Mouse (Mus musculus) embryonic fibroblast, embryonic 13.5 days (primary cell): ENCODE data around the gene Golga5. TPM values are rescaled to one million over a fixed set of nuclear protein-coding genes. Genes with fewer than 3 reads are reported as not detected.
A peak's percentile ranks its signal among the peaks of the same experiment; 100 is the strongest.

Experiments used
- H3K27ac ChIP-seq: 2 replicates; pipeline ENCODE4 v1.5.1; 2012; ENCODE audit warnings: low read length, control low read depth, inconsistent platforms; ENCODE audit not compliant: insufficient read depth
- H3K4me1 ChIP-seq: 2 replicates; pipeline ENCODE4 v1.6.1; 2011; ENCODE audit warnings: low read length; ENCODE audit not compliant: control insufficient read depth, insufficient read depth
- H3K4me3 ChIP-seq: 2 replicates; pipeline ENCODE4 v1.5.1; 2011; ENCODE audit warnings: mild to moderate bottlenecking, control low read depth, low read length; ENCODE audit not compliant: insufficient read depth
- CTCF ChIP-seq: IDR thresholded peaks from 2 replicates; pipeline ENCODE4 v1.5.1; 2011; ENCODE audit warnings: mild to moderate bottlenecking, control low read depth, low read length, moderate library complexity, borderline replicate concordance; ENCODE audit not compliant: insufficient read depth
- POLR2A ChIP-seq: IDR thresholded peaks from 2 replicates; pipeline ENCODE4 v1.6.1; 2011; ENCODE audit warnings: low read depth, mild to moderate bottlenecking, control low read depth, low read length, moderate library complexity
- polyA plus RNA-seq: library from polyadenylated mRNA; stranded (reverse); fragments of >200 nt; gene quantifications from 2 replicates; pipeline ENCODE4 v1.2.4, GENCODE M21; 2011; ENCODE audit warnings: low read depth; ENCODE audit not compliant: missing spikeins, insufficient read length

Golga5 gene
- polyA plus RNA-seq, 1 experiment, result 40.6 TPM

DNA sequence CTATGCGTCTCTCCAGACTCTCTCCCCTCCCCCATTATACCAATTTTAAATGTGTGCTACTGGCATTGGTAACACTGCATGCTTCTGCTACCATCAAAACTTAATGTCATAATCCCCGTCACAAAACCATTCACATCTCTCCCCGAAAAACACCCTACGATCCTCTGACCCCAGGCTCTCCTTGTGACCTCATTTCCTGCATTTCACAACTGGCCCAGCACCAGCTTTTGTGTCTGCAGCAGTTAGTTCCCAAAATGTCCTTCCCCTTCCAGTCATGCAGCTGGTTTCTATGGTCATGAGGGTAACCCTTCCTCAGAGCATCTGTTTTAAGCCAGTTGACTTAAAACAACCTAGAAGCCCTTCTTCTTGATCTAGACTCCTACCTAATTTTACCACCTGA, 23.5 kb upstream of the Golga5 start:
- Histone ChIP-seq H3K4me1 (no peaks in the 10 kb centered on the region), H3K4me3 (no peak overlapping the region), H3K27ac (no peak overlapping the region)
- no peak for TF ChIP-seq POLR2A
- no peak for TF ChIP-seq CTCF

DNA sequence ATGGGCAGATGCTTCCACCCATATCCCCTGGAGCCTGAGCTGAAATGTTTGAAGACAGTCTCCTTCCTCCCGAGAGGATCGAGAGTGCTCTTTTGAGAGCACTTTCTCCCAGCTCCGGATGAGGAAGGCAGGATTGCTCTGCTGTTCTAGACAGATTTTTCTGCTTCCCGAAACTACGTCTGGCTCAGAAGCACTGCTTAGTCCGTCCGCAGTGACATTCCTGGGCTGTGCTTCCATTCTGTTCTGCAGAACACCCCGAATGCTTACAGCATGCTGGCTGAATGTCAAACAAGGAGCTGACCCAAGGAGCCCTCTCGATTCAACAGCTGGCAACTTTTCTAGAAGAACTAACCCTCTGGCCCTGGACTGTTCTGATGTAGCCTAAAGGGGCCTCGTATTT, 18.5 kb upstream of the Golga5 start:
- no peaks in the 10 kb centered on the region for H3K4me1 ChIP-seq
- H3K4me3 ChIP-seq, result no peak overlapping the region
- no peak for TF ChIP-seq CTCF
- no peak for TF ChIP-seq POLR2A
- H3K27ac ChIP-seq, result no peak overlapping the region

DNA sequence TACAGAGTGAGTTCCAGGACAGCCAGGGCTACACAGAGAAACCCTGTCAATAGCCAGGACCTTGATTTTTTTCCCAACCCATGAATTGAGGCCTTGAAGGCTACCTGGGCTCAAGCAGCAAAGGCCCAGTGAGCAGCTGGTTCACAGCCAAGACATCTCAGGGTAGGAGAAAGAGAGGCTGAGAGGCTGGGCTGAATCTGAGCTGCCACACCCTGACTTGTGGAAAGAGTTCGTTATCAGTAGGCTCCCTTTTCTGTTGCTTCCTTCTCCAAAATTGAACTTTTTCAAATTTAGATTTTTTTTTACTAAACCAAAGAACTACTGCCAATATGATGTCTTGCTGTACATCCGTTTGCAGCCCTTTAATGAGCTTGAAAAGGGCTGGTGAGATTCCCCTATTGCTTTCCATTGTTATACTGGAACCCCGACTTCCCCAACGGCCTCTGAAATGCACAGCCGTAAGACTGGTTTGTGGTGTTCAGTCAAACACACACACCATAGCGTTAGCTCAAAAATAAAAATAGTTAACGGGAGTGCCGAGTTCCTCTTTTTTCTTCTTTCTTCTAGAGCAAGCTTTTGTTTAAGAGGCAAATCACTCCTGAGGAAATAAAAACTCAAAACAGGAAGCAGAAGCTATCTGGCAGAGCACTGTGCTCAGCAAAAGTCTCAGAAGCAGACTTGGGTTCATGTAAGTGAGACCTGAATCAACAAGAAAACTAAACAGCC, 17.6 kb upstream of the Golga5 start:
- H3K4me1 ChIP-seq, result no peaks in the 10 kb centered on the region
- TF ChIP-seq CTCF (no peak), POLR2A (no peak)
- H3K4me3 ChIP-seq, result no peak overlapping the region
- H3K27ac ChIP-seq, result no peak overlapping the region

DNA sequence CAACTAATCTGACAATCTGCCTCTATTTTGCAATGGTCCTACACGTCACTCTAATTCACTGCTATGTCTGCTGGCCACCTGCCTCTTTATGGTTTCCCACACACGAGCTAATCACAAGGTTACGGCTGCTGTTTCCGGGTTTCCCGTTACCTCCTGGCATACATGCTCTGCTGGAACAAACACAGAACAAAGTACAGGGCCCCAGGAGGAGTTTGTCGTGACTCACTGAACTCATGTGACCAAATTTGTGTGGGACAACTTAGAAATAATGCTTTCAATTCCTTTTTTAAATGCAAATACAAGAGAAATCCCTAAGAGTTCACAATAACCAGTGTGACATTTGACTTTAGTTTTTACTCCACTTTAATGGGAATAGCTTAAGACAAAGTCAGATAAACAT, 15.4 kb upstream of the Golga5 start:
- no peak overlapping the region for H3K4me3 ChIP-seq
- TF ChIP-seq CTCF, result no peak
- no peak for TF ChIP-seq POLR2A
- H3K4me1 ChIP-seq, result no peaks in the 10 kb centered on the region
- H3K27ac ChIP-seq, result peak overlapping the region; percentile 31; the same call in 1 of the 2 replicates

DNA sequence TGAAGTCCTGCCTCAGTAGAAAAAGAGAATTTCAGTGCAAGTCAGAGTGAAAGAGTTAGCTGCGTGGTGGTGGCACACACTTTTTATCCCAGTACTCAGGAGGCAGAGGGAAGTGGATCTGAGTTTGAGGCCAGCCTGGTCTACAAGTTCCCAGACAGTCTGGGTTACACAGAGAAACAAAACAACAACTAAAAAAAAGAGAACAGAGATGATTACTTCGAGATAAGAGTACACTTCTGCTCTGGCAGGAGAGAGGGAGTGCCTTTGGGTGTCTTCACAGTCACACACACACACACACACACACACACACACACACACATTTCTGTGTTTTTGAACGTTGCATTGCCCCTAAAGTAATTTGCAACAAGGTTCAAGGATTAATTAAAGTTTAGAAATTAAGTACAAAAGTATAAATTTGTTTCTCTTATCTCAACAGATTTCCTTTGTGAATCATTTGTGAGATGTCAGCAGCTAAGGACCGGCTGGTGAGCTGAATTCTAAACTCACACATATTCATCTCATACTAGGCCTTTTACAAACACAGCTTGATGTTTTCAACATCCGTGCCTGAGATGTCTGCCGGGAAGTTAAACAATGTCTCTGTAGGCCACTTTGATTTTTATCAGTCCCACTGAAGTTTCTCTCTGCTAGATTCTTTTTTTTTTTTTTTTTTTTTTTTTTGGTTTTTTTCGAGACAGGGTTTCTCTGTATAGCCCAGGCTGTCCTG, 12.3 kb upstream of the Golga5 start:
- H3K4me3 ChIP-seq, result no peak overlapping the region
- H3K27ac ChIP-seq, result no peak overlapping the region
- TF ChIP-seq CTCF (no peak), POLR2A (no peak)
- no peaks in the 10 kb centered on the region for H3K4me1 ChIP-seq

DNA sequence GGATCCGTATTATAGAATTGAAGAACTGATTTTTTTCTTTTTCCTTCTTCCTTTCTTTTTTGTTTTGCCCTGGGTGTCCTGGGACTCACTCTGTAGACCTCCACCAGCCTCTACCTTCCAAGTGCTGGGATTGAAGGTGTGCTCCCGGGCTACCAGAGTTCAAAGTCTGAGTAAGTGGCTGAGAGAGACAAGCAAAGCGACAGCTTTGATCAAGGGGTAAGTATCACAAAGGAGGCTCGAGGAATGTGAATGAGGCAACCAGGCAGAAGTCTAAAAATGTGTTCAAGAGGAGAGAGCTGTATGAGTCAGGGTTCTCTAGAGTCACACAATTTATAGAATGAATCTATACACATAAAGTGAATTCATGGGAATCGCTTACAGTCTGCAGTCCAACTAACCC, 8.9 kb upstream of the Golga5 start:
- TF ChIP-seq POLR2A (no peak), CTCF (no peak)
- Histone ChIP-seq H3K4me1 (peaks cover 3% of the 10 kb centered on the region; the same call in 1 of the 2 replicates), H3K4me3 (no peak overlapping the region), H3K27ac (peak overlapping the region; percentile 34; the same call in 1 of the 2 replicates)

DNA sequence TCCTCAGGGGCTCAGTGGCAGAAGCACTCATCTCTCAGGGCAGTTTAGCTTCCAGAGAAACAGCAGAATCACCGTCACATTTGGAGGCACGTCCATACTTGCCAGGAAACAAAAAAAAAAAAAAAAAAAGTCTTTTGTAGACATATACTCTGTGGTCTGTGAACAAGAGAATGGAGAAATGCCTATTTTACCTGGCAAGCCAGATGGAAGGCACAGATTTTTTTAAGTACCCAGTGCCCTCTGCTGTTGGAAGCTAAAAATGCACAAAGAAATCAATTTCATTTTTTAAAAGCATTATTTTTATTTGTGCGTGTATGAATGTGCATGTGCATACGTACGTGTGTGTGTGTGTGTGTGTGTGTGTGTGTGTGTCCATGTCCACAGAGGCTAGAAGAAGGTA, 7.8 kb upstream of the Golga5 start:
- no peak for TF ChIP-seq POLR2A
- no peak for TF ChIP-seq CTCF
- Histone ChIP-seq H3K4me3 (no peak overlapping the region), H3K4me1 (peaks cover 3% of the 10 kb centered on the region; the same call in 1 of the 2 replicates), H3K27ac (no peak overlapping the region)

DNA sequence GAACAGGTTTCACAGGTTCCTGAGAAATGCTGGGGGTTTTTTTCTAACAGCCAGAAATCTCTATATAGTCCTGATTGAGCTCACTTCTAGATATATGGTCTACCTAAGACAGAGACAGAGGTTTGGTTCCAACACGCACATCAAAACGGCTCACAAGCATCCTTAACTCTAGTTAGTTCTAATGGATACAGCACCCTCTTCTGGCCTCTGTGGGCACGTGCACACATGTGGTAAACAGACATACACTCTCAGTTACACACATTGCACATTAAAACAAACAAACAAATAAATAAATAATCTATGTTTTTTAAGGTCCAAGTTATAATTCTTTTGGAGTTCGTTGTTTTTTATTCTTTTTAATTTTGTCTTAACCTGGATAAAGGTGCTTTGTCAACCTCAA, 4.3 kb upstream of the Golga5 start:
- no peak for TF ChIP-seq CTCF
- no peak for TF ChIP-seq POLR2A
- Histone ChIP-seq H3K4me1 (peaks cover 3% of the 10 kb centered on the region; the same call in 1 of the 2 replicates), H3K4me3 (no peak overlapping the region), H3K27ac (no peak overlapping the region)

DNA sequence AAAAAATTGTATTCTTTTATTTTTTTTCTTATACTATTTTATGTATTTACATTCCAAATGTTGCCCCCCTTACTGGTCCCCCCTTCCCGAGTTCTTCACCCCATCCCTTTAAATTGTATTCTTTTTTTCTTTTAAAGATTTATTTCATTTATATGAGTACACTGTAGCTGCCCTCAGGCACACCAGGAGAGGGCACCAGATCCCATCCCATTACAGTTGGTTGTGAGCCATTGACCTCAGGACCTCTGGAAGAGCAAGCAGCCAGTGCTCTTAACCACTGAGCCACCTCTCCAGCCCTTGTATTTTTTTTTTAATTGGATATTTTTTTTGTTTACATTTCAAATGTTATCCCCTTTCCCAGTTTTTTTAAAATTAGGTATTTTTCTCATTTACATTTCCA, 799 bp upstream of the Golga5 start:
- Histone ChIP-seq H3K4me3 (no peak overlapping the region), H3K27ac (no peak overlapping the region), H3K4me1 (peaks cover 5% of the 10 kb centered on the region; the same call in 1 of the 2 replicates)
- TF ChIP-seq POLR2A (no peak), CTCF (no peak)

DNA sequence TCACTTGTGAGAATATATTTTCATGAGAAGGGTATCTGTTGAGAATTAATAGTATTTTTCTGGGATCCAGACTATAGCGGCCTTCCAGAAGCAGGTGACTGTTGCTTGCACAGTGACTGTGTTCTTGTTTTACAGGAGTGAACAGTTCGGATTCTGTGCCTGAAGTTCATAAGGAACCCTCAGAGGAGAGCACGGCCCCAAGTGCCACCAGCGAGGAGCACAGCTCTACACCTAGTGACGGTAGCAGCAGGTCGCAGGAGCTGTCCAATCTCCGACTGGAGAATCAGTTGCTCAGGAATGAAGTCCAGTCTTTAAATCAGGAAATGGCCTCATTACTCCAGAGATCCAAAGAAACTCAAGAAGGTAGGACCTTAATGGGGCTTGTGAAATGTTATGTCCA, 5.5 kb downstream of the Golga5 start:
- no peak overlapping the region for H3K4me3 ChIP-seq
- no peak overlapping the region for H3K27ac ChIP-seq
- TF ChIP-seq POLR2A, result no peak
- no peak for TF ChIP-seq CTCF
- 0 out of 2 replicates have a peak, but pooled peaks cover 2% of the 10 kb centered on the region for H3K4me1 ChIP-seq
